Mouse (Mus musculus): ENCODE measurements around the gene Epm2aip1. TPM values are rescaled to one million over a fixed set of nuclear protein-coding genes. Genes with fewer than 3 reads are reported as not detected.

Gene Epm2aip1
- polyA plus RNA-seq, 1 experiment from 2014 or later, result 32.8 TPM

GRCm38 (mm10) chr9:111287956-111288355, 16.2 kb downstream of the Epm2aip1 start:
- Histone ChIP-seq H3K4me2 (no peak overlapping the region), H3K4me3 (no peak overlapping the region), H3K27ac (ENCODE audit: poor library complexity, severe bottlenecking) (no peak overlapping the region), H3K9ac (no peak overlapping the region), H3K27me3 (replicated peaks) (no peaks in the 10 kb centered on the region), H3K4me1 (replicated peaks) (peaks cover 12% of the 10 kb centered on the region), H3K9me3 (replicated peaks) (no peaks in the 10 kb centered on the region), H3K36me3 (no peaks in the 10 kb centered on the region)
- ATAC-seq (ENCODE audit: insufficient number of reproducible peaks, low FRiP score), result no peak
- 85% methylated on average over 4 of the region's 4 CpGs for WGBS

GRCm38 (mm10) chr9:111289294-111289831, 17.6 kb downstream of the Epm2aip1 start:
- 0 out of 2 replicates have a peak overlapping the region, but pooled peaks have one; percentile 2 for H3K4me3 ChIP-seq
- ATAC-seq (ENCODE audit: insufficient number of reproducible peaks, low FRiP score), result 0 out of 2 replicates have a peak, but pooled peaks have one; percentile 22
- no peak overlapping the region for H3K27ac ChIP-seq (ENCODE audit: poor library complexity, severe bottlenecking)

GRCm38 (mm10) chr9:111289832-111290339, 18.2 kb downstream of the Epm2aip1 start:
- no peaks in the 10 kb centered on the region for H3K36me3 ChIP-seq
- WGBS, result 14% methylated on average over 21 of the region's 21 CpGs
- no peaks in the 10 kb centered on the region for H3K9me3 ChIP-seq (replicated peaks)
- H3K4me2 ChIP-seq, result peak overlapping the region; percentile 38
- ATAC-seq (ENCODE audit: insufficient number of reproducible peaks, low FRiP score), result peak; percentile 67
- H3K4me3 ChIP-seq, result 0 out of 2 replicates have a peak overlapping the region, but pooled peaks have one; percentile 2
- peaks cover 12% of the 10 kb centered on the region for H3K4me1 ChIP-seq (replicated peaks)
- no peak overlapping the region for H3K27ac ChIP-seq (ENCODE audit: poor library complexity, severe bottlenecking)
- H3K27me3 ChIP-seq (replicated peaks), result no peaks in the 10 kb centered on the region
- H3K9ac ChIP-seq, result no peak overlapping the region

More at GRCm38 (mm10) chr9:111289294-111289831, 17.6 kb downstream of the Epm2aip1 start:
- Histone ChIP-seq H3K9ac (no peak overlapping the region), H3K27me3 (replicated peaks) (no peaks in the 10 kb centered on the region), H3K4me2 (peak overlapping the region; percentile 38), H3K36me3 (no peaks in the 10 kb centered on the region), H3K9me3 (replicated peaks) (no peaks in the 10 kb centered on the region), H3K4me1 (replicated peaks) (peaks cover 12% of the 10 kb centered on the region)
- 51% methylated on average over 9 of the region's 9 CpGs for WGBS

DNA sequence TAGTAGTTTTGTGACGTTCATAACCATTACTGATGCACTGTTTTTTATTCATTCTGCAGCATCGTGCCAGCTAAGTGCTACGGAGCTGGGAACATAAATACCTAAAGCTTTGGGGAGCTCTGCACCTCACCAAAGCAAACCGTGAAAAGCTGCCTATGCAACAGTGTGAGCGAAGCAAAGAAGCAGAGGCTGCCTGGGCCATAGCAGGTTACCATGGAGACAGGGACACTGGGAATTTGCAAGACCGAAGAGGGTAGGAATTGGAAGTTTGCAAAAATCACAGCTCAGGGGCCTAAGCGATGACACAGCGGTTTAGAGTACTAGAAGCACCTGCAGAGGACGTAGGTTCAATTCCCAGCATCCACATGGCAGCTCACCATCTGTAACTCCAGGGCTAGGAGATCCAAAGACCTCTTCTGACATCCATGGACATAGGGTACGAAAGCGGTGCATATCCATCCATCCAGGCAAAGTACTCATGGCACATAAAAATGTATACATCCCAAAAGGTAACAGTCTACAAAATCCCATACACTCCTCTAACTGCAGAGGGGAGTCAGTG, 18.9 kb downstream of the Epm2aip1 start:
- H3K27me3 ChIP-seq (replicated peaks), result no peaks in the 10 kb centered on the region
- no peak for ATAC-seq (ENCODE audit: insufficient number of reproducible peaks, low FRiP score)
- H3K9me3 ChIP-seq (replicated peaks), result no peaks in the 10 kb centered on the region
- peaks cover 9% of the 10 kb centered on the region for H3K4me1 ChIP-seq (replicated peaks)
- H3K9ac ChIP-seq, result no peak overlapping the region
- no peak overlapping the region for H3K4me3 ChIP-seq
- H3K27ac ChIP-seq (ENCODE audit: poor library complexity, severe bottlenecking), result no peak overlapping the region
- WGBS, result 75% methylated on average over 11 of the region's 11 CpGs
- no peak overlapping the region for H3K4me2 ChIP-seq
- no peaks in the 10 kb centered on the region for H3K36me3 ChIP-seq

- no peak for ATAC-seq (ENCODE audit: insufficient number of reproducible peaks, low FRiP score)
- H3K4me1 ChIP-seq (replicated peaks), result peaks cover 3% of the 10 kb centered on the region; the same call in 1 of the 2 replicates
- no peak overlapping the region for H3K4me2 ChIP-seq
- no peaks in the 10 kb centered on the region for H3K9me3 ChIP-seq (replicated peaks)
- H3K4me3 ChIP-seq, result no peak overlapping the region
- H3K36me3 ChIP-seq, result no peaks in the 10 kb centered on the region
- 73% methylated on average over 4 of the region's 4 CpGs for WGBS
- H3K9ac ChIP-seq, result no peak overlapping the region
- H3K27ac ChIP-seq (ENCODE audit: poor library complexity, severe bottlenecking), result no peak overlapping the region
- no peaks in the 10 kb centered on the region for H3K27me3 ChIP-seq (replicated peaks)
Measured at GRCm38 (mm10) chr9:111293234-111293633, 21.5 kb downstream of the Epm2aip1 start.

DNA sequence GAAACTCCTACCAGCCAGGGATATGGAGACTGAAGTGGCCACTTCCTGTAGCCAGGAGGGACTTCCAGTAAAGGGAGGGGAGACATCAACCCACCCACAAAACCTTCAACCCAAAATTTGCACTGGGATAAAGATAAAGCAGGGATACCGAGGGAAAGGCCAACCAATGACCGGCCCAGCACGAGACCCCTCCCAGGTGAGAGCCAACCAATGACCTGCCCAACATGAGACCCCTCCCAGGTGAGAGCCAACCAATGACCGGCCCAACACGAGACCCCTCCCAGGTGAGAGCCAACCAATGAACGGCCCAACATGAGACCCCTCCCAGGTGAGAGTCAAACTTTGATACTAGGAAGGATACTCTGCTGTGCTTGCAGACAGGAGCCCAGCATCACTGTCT, 23.2 kb downstream of the Epm2aip1 start:
- Histone ChIP-seq H3K27ac (ENCODE audit: poor library complexity, severe bottlenecking) (no peak overlapping the region), H3K27me3 (replicated peaks) (no peaks in the 10 kb centered on the region), H3K4me3 (no peak overlapping the region), H3K4me2 (no peak overlapping the region), H3K9me3 (replicated peaks) (no peaks in the 10 kb centered on the region), H3K9ac (no peak overlapping the region), H3K36me3 (no peaks in the 10 kb centered on the region), H3K4me1 (replicated peaks) (no peaks in the 10 kb centered on the region)
- 81% methylated on average over 6 of the region's 6 CpGs for WGBS
- no peak for ATAC-seq (ENCODE audit: insufficient number of reproducible peaks, low FRiP score)

- no peaks in the 10 kb centered on the region for H3K4me1 ChIP-seq (replicated peaks)
- no peak overlapping the region for H3K4me2 ChIP-seq
- no peaks in the 10 kb centered on the region for H3K36me3 ChIP-seq
- H3K9me3 ChIP-seq (replicated peaks), result no peaks in the 10 kb centered on the region
- H3K9ac ChIP-seq, result no peak overlapping the region
- H3K4me3 ChIP-seq, result no peak overlapping the region
- ATAC-seq (ENCODE audit: insufficient number of reproducible peaks, low FRiP score), result no peak
- H3K27ac ChIP-seq (ENCODE audit: poor library complexity, severe bottlenecking), result no peak overlapping the region
- H3K27me3 ChIP-seq (replicated peaks), result no peaks in the 10 kb centered on the region
- 66% methylated on average over 2 of the region's 2 CpGs for whole genome bisulfite sequencing
Measured at GRCm38 (mm10) chr9:111295323-111295722, 23.6 kb downstream of the Epm2aip1 start.

DNA sequence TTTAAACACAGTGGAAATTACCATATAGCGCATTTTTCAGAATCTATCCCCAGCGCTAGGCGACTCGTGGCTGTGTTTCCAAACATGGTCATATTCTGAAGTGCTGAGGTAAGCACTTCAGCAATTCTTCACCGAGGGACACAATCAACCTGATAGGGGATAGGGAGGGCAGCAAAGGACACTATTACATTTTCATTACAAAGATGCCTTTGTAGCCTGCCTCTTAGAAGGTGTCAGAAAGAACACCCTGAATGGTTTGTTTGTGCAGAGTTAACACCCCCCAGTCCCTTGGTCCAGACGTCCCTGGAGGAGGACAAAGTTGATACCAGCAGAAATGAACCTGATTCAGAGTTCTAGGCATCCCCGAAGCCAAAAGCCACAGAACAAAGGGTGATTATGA, 24.7 kb downstream of the Epm2aip1 start:
- H3K27ac ChIP-seq (ENCODE audit: poor library complexity, severe bottlenecking), result no peak overlapping the region
- WGBS, result 64% methylated on average over 7 of the region's 7 CpGs
- no peak overlapping the region for H3K4me3 ChIP-seq
- H3K4me2 ChIP-seq, result no peak overlapping the region
- H3K4me1 ChIP-seq (replicated peaks), result no peaks in the 10 kb centered on the region
- no peak overlapping the region for H3K9ac ChIP-seq
- H3K9me3 ChIP-seq (replicated peaks), result no peaks in the 10 kb centered on the region
- H3K27me3 ChIP-seq (replicated peaks), result no peaks in the 10 kb centered on the region
- ATAC-seq (ENCODE audit: insufficient number of reproducible peaks, low FRiP score), result no peak
- no peaks in the 10 kb centered on the region for H3K36me3 ChIP-seq

DNA sequence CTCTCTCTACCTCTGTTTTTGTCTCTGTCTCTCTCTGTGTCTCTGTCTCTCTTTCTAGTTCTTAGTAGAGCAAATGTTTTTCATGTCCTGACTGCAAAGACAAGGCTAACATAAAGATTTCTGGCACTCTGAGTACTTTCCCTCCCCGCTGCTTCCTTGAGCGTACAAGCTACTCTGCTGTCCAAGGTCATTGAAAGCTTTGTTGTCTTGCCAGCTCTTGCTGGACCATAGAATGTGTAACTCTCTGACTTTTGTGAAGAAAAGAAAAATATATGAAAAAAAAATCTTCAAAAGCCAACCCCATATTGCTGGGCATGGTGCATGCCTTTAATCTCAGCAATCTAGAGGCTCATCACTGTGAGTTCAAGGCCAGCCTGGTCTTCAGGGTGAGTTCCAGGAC, 26.9 kb downstream of the Epm2aip1 start:
- Histone ChIP-seq H3K36me3 (no peaks in the 10 kb centered on the region), H3K4me1 (replicated peaks) (no peaks in the 10 kb centered on the region), H3K4me2 (no peak overlapping the region), H3K9ac (no peak overlapping the region), H3K27ac (ENCODE audit: poor library complexity, severe bottlenecking) (no peak overlapping the region), H3K27me3 (replicated peaks) (0 out of 2 replicates have a peak, but pooled peaks cover 10% of the 10 kb centered on the region), H3K4me3 (no peak overlapping the region), H3K9me3 (replicated peaks) (no peaks in the 10 kb centered on the region)
- ATAC-seq (ENCODE audit: insufficient number of reproducible peaks, low FRiP score), result no peak
- 82% methylated on average over 2 of the region's 2 CpGs for WGBS

GRCm38 (mm10) chr9:111302196-111302831, 30.6 kb downstream of the Epm2aip1 start:
- WGBS, result 69% methylated on average over 12 of the region's 12 CpGs
- no peak for ATAC-seq (ENCODE audit: insufficient number of reproducible peaks, low FRiP score)
- H3K4me1 ChIP-seq (replicated peaks), result no peaks in the 10 kb centered on the region

GRCm38 (mm10) chr9:111304036-111304435, 32.3 kb downstream of the Epm2aip1 start:
- no peak overlapping the region for H3K27ac ChIP-seq (ENCODE audit: poor library complexity, severe bottlenecking)
- WGBS, result 81% methylated on average over 6 of the region's 6 CpGs
- no peaks in the 10 kb centered on the region for H3K9me3 ChIP-seq (replicated peaks)
- no peaks in the 10 kb centered on the region for H3K4me1 ChIP-seq (replicated peaks)
- H3K9ac ChIP-seq, result no peak overlapping the region
- no peak for ATAC-seq (ENCODE audit: insufficient number of reproducible peaks, low FRiP score)
- H3K27me3 ChIP-seq (replicated peaks), result peaks cover 18% of the 10 kb centered on the region
- H3K4me3 ChIP-seq, result no peak overlapping the region
- H3K36me3 ChIP-seq, result no peaks in the 10 kb centered on the region
- H3K4me2 ChIP-seq, result no peak overlapping the region

More at GRCm38 (mm10) chr9:111302196-111302831, 30.6 kb downstream of the Epm2aip1 start:
- no peak overlapping the region for H3K4me3 ChIP-seq
- H3K9me3 ChIP-seq (replicated peaks), result no peaks in the 10 kb centered on the region
- H3K4me2 ChIP-seq, result no peak overlapping the region
- H3K9ac ChIP-seq, result no peak overlapping the region
- no peaks in the 10 kb centered on the region for H3K36me3 ChIP-seq
- H3K27ac ChIP-seq (ENCODE audit: poor library complexity, severe bottlenecking), result no peak overlapping the region
- H3K27me3 ChIP-seq (replicated peaks), result 0 out of 2 replicates have a peak, but pooled peaks cover 14% of the 10 kb centered on the region
